Mouse (Mus musculus): ENCODE measurements around the gene Il5.

GRCm38 (mm10) chr11:53768422-53769184, 48.0 kb downstream of the Il5 start:
- TF ChIP-seq CTCF (IDR thresholded peaks at IDR 0.05; ENCODE audit: low read depth) (no peak), EP300 (optimal IDR thresholded peaks at IDR 0.05) (no peak)

All from stomach, postnatal 0 days (tissue).